Mouse (Mus musculus) brain, embryonic 14.5 days (tissue): ENCODE measurements at regions not wholly inside any gene's neighbourhood (a gene's known extent, or its start where the extent isn't known, plus 50 kb on each side); places are given as distances from the start of the nearest gene placed in this dataset.

Experiments
- DNase-seq: peaks from one replicate; pipeline ENCODE4 v3.0.0-alpha.2; 2011; ENCODE audit warnings: low read depth
- CTCF ChIP-seq: fragments of 200-500 bp; IDR thresholded peaks from 2 replicates; pipeline ENCODE4 v1.5.1; 2012; ENCODE audit warnings: inconsistent platforms, mild to moderate bottlenecking, moderate library complexity, borderline replicate concordance; ENCODE audit not compliant: insufficient read depth, insufficient read length; ENCODE audit errors: extremely low read depth
- POLR2A ChIP-seq: fragments of 200-500 bp; IDR thresholded peaks from 2 replicates; pipeline ENCODE4 v1.6.1; 2012; ENCODE audit warnings: mild to moderate bottlenecking, inconsistent platforms, borderline replicate concordance; ENCODE audit not compliant: poor library complexity, insufficient read depth, insufficient read length, severe bottlenecking; ENCODE audit errors: extremely low read depth

- DNase-seq, result peak; percentile 90
- TF ChIP-seq CTCF, result no peak
- no peak for TF ChIP-seq POLR2A
Observed at GRCm38 (mm10) chr13:28417929-28418881, 160.9 kb downstream of the Gm11361 start.

- TF ChIP-seq POLR2A, result no peak
- peak; percentile 92 for DNase-seq
Observed at GRCm38 (mm10) chr13:28417431-28417928, 160.2 kb downstream of the Gm11361 start.

- DNase-seq, result peak; percentile 89
- TF ChIP-seq CTCF (no peak), POLR2A (no peak)
Observed at GRCm38 (mm10) chr13:28416887-28417286, 159.6 kb downstream of the Gm11361 start.

- TF ChIP-seq CTCF, result no peak
- TF ChIP-seq POLR2A, result no peak
- DNase-seq, result peak; percentile 98
Observed at GRCm38 (mm10) chr13:28416231-28416630, 158.9 kb downstream of the Gm11361 start.

- no peak for TF ChIP-seq CTCF
- TF ChIP-seq POLR2A, result no peak
- DNase-seq, result peak; percentile 87
Observed at GRCm38 (mm10) chr13:28415769-28416168, 158.4 kb downstream of the Gm11361 start.

GRCm38 (mm10) chr13:28410324-28410723, 153.0 kb downstream of the Gm11361 start:
- peak; percentile 84 for DNase-seq
- TF ChIP-seq POLR2A (no peak), CTCF (no peak)

- peak; percentile 78 for DNase-seq
- TF ChIP-seq CTCF (no peak), POLR2A (no peak)
Observed at GRCm38 (mm10) chr13:28409609-28409902, 152.2 kb downstream of the Gm11361 start.

GRCm38 (mm10) chr13:28408868-28409608, 151.7 kb downstream of the Gm11361 start:
- DNase-seq, result peak; percentile 61
- no peak for TF ChIP-seq POLR2A
- TF ChIP-seq CTCF, result no peak

- no peak for DNase-seq
- TF ChIP-seq POLR2A (no peak), CTCF (no peak)
Observed at GRCm38 (mm10) chr13:28400459-28400858, 143.1 kb downstream of the Gm11361 start.
